Comparison of ENCODE assay signal across 14 mouse cellular contexts in genomic region chr10:57721035-57721434, GRCm38 (mm10).
"Had no signal": no experiment of that assay in that cellular context is flagged by ENCODE, and none has a peak within 500 bp of the region (broad histone marks: within the 10 kb centered on the region; RNA-seq: fewer than 3 reads in every experiment).

No protein-coding gene starts in this region.

- DNase-seq: kidney, adult 8-10 months; kidney, postnatal 36 days; layer of hippocampus, adult 9-11 months; liver; liver, embryonic 13.5 days; liver, postnatal 0 days; lung, postnatal 14 days; retina, postnatal 1 day; thymus, postnatal 36 days had no signal

- ATAC-seq: intestine, embryonic 16.5 days; liver, postnatal 0 days; midbrain, embryonic 13.5 days had no signal

- H3K36me3 ChIP-seq: limb, embryonic 12.5 days; liver, embryonic 13.5 days; lung, embryonic 15.5 days; midbrain, embryonic 13.5 days; neural tube, embryonic 12.5 days had no signal

- H3K27me3 ChIP-seq: limb, embryonic 12.5 days; liver, embryonic 13.5 days; lung, embryonic 15.5 days; midbrain, embryonic 13.5 days; neural tube, embryonic 12.5 days had no signal
